Mouse (Mus musculus) cerebellum, postnatal 25 days (tissue): ENCODE measurements around the gene Nfkbil1.

Source experiments
- DNase-seq, 2 experiments: peaks; one replicate each; pipeline ENCODE4 v3.0.0; 2021; ENCODE audit warnings: mixed read lengths in 2 of 2

The Nfkbil1 gene

GRCm38 (mm10) chr17:35254241-35255098, 18.9 kb upstream of the Nfkbil1 start:
- DNase-seq: peak; percentile 67 to 80

- DNase-seq: no peak
Observed at GRCm38 (mm10) chr17:35253293-35254093, 17.9 kb upstream of the Nfkbil1 start.

- DNase-seq: no peak
Observed at GRCm38 (mm10) chr17:35252619-35253292, 17.2 kb upstream of the Nfkbil1 start.

- no peak for DNase-seq
Observed at GRCm38 (mm10) chr17:35251981-35252380, 16.4 kb upstream of the Nfkbil1 start.

GRCm38 (mm10) chr17:35251162-35251719, 15.6 kb upstream of the Nfkbil1 start:
- no peak for DNase-seq

- no peak for DNase-seq
Observed at GRCm38 (mm10) chr17:35250348-35251120, 14.9 kb upstream of the Nfkbil1 start.

- DNase-seq: no peak
Observed at GRCm38 (mm10) chr17:35249451-35250197, 14.0 kb upstream of the Nfkbil1 start.

GRCm38 (mm10) chr17:35248986-35249385, 13.4 kb upstream of the Nfkbil1 start:
- no peak for DNase-seq

- DNase-seq: no peak
Observed at GRCm38 (mm10) chr17:35247144-35247543, 11.6 kb upstream of the Nfkbil1 start.

GRCm38 (mm10) chr17:35245731-35246623, 10.4 kb upstream of the Nfkbil1 start:
- DNase-seq: no peak

GRCm38 (mm10) chr17:35244999-35245398, 9.4 kb upstream of the Nfkbil1 start:
- no peak for DNase-seq

GRCm38 (mm10) chr17:35243086-35243485, 7.5 kb upstream of the Nfkbil1 start:
- peak; percentile 69 to 79 for DNase-seq

GRCm38 (mm10) chr17:35242015-35242941, 6.7 kb upstream of the Nfkbil1 start:
- peak; percentile 51 to 74 for DNase-seq

- DNase-seq: peak; percentile 97 to 98
Observed at GRCm38 (mm10) chr17:35241305-35242014, 5.9 kb upstream of the Nfkbil1 start, which contains the start of gene Ddx39b. Gene Ddx39b (plus strand): TSS chr17:35241746.

- DNase-seq: peak; percentile 53 to 59
Observed at GRCm38 (mm10) chr17:35240384-35241304, 5.1 kb upstream of the Nfkbil1 start.

- no peak for DNase-seq
Observed at GRCm38 (mm10) chr17:35239700-35240099, 4.1 kb upstream of the Nfkbil1 start.

GRCm38 (mm10) chr17:35237504-35237903, 1.9 kb upstream of the Nfkbil1 start:
- no peak for DNase-seq
